Mouse (Mus musculus): ENCODE measurements around the gene Sap18b.

DNA sequence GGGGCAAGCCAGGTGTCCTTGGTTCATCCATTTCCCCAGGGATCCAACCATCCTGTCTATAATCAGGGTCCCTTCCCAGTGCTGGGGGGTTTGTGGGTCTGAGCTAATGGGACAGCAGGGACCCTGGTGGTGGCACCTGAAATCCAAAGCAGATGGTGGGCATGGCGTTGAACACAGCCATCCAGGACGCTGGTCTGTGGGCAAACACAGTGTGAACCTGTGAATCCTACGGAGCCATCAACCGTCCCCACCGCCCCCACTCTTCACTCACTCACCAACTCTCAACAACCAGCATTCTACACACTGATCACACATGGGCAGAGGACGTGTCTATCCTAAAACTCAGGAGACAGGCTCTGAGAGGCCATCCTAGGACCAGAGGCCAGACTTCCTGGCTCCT, 18.8 kb downstream of the Sap18b start:
- no peak for TF ChIP-seq POLR2A (IDR thresholded peaks at IDR 0.05; ENCODE audit: insufficient read depth, low read depth, low read length)
- no peak for TF ChIP-seq CTCF (IDR thresholded peaks at IDR 0.05; ENCODE audit: insufficient read depth, low read depth, low read length)

All from olfactory bulb, adult 2 months (tissue).